In the genomic region with DNA sequence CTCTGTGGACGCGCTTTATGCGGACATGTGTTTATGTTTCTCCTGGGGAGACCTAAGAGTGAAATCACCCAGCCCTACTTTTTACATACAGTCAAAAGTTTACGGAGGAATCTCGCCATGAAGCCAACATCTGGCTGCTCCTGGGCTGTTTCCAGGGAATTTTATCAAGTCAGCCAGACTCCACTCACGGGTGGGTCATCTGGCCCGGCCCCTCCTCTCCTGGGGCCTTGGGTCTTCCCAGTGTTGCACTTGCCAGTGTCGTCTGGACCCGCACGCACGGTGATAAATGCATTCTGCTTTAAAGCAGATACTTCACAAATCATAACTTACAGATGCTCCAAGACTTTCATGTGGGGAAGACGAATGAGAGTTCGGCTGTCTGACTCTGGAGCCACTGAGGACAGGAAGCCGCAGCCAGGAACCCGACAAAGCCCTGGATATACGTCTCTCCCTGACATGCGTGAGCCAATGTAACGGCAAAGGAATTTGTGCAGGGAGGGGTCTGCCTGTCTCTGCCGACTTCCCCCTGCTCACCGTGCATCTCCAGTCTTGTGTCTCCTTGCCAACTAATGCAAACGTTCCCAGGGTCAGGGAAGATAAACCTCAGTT, we compare ENCODE assay signal across 14 mouse cellular contexts. TPM values are rescaled to one million over a fixed set of nuclear protein-coding genes. Genes with fewer than 3 reads are reported as not detected.
A peak's percentile ranks its signal among the peaks of the same experiment; 100 is the strongest.
DNase-seq lines count a peak whose midpoint lies in the region; ATAC-seq and TF ChIP-seq lines count a peak whose summit lies in the region.
"Had no signal": no experiment of that assay in that cellular context is flagged by ENCODE, and none has a peak within 500 bp of the region (broad histone marks: within the 10 kb centered on the region; RNA-seq: fewer than 3 reads in every experiment).

No protein-coding gene starts in this region.

- H3K9ac ChIP-seq in heart, embryonic 15.5 days: no peak overlapping the region
- no peak overlapping the region for H3K9ac ChIP-seq in lung, embryonic 15.5 days
- no peak overlapping the region for H3K9ac ChIP-seq in neural tube, embryonic 13.5 days
- H3K9ac ChIP-seq: embryonic facial prominence, embryonic 12.5 days; limb, embryonic 12.5 days had no signal

- intact Hi-C loops in heart, postnatal 25 days (cut with DNase I): loop anchor here (10.0 kb wide), 1 partner anchor 268 kb away; no protein-coding TSS in a partner anchor

- no peak overlapping the region for H3K4me2 ChIP-seq in heart, embryonic 15.5 days
- no peak overlapping the region for H3K4me2 ChIP-seq in lung, embryonic 15.5 days
- H3K4me2 ChIP-seq in neural tube, embryonic 13.5 days: no peak overlapping the region
- H3K4me2 ChIP-seq: embryonic facial prominence, embryonic 12.5 days; limb, embryonic 12.5 days had no signal

- 57% methylated on average over 21 of the region's 21 CpGs for WGBS in cerebellum, adult 2 months
- whole genome bisulfite sequencing in heart, embryonic 15.5 days: 44% methylated on average over 21 of the region's 21 CpGs
- 31% methylated on average over 21 of the region's 21 CpGs for WGBS in lung, embryonic 15.5 days
- 70% methylated on average over 21 of the region's 21 CpGs for WGBS in neural tube, embryonic 13.5 days

- H3K4me3 ChIP-seq in cerebellum, adult 2 months (replicated peaks; ENCODE audit: insufficient read depth, low read depth, low read length): no peak overlapping the region
- no peak overlapping the region for H3K4me3 ChIP-seq in heart, embryonic 15.5 days
- H3K4me3 ChIP-seq in lung, embryonic 15.5 days: no peak overlapping the region
- H3K4me3 ChIP-seq in neural tube, embryonic 13.5 days: no peak overlapping the region
- H3K4me3 ChIP-seq: embryonic facial prominence, embryonic 12.5 days; limb, embryonic 12.5 days had no signal

- no peak for ATAC-seq in heart, embryonic 15.5 days (replicated peaks; ENCODE audit: insufficient number of reproducible peaks, insufficient read depth, low FRiP score, low read depth)
- 0 out of 2 replicates have a peak, but pooled peaks have one; percentile 24 for ATAC-seq in lung, embryonic 15.5 days (ENCODE audit: borderline replicate concordance, extremely low read depth, low FRiP score, low TSS enrichment)
- ATAC-seq in neural tube, embryonic 13.5 days (ENCODE audit: low read depth): no peak
- ATAC-seq: lung, postnatal 0 days had no signal

- H3K4me1 ChIP-seq in cerebellum, adult 2 months (ENCODE audit: control insufficient read depth, insufficient read depth, low read length): peaks cover 50% of the 10 kb centered on the region
- H3K4me1 ChIP-seq in heart, embryonic 15.5 days (replicated peaks): peaks cover 60% of the 10 kb centered on the region
- H3K4me1 ChIP-seq in lung, embryonic 15.5 days: peaks cover 42% of the 10 kb centered on the region
- H3K4me1 ChIP-seq in neural tube, embryonic 13.5 days (replicated peaks): peaks cover 38% of the 10 kb centered on the region

- H3K9me3 ChIP-seq in heart, embryonic 15.5 days (replicated peaks): no peaks in the 10 kb centered on the region
- no peaks in the 10 kb centered on the region for H3K9me3 ChIP-seq in lung, embryonic 15.5 days
- no peaks in the 10 kb centered on the region for H3K9me3 ChIP-seq in neural tube, embryonic 13.5 days
- H3K9me3 ChIP-seq: embryonic facial prominence, embryonic 12.5 days had no signal

- TF ChIP-seq POLR2A in cerebellum, adult 2 months (IDR thresholded peaks at IDR 0.05; ENCODE audit: borderline replicate concordance, insufficient read depth, low read length): no peak

- no peaks in the 10 kb centered on the region for H3K27me3 ChIP-seq in cerebellum, adult 2 months (ENCODE audit: control insufficient read depth, insufficient read depth, low read length)
- H3K27me3 ChIP-seq in heart, embryonic 15.5 days: no peaks in the 10 kb centered on the region
- H3K27me3 ChIP-seq in lung, embryonic 15.5 days: no peaks in the 10 kb centered on the region
- H3K27me3 ChIP-seq in neural tube, embryonic 13.5 days: no peaks in the 10 kb centered on the region
- H3K27me3 ChIP-seq: embryonic facial prominence, embryonic 12.5 days; limb, embryonic 12.5 days had no signal

- peak; percentile 14 to 31 for DNase-seq in cerebellum, adult 2 months
- no peak for DNase-seq in cerebellum, adult 9-10 months
- DNase-seq in heart, postnatal 25 days (ENCODE audit: low spot score): no peak
- DNase-seq in lung, adult 18-20 months: no peak
- no peak for DNase-seq in ovary, postnatal 36 days (ENCODE audit: low spot score)
- DNase-seq: adrenal gland, postnatal 25 days; right cerebral cortex, adult 18-20 months; thymus, postnatal 36 days had no signal

- no peak for TF ChIP-seq CTCF in cerebellum, adult 2 months (IDR thresholded peaks at IDR 0.05; ENCODE audit: borderline replicate concordance, insufficient read depth, low read depth, low read length)

- no peak overlapping the region for H3K27ac ChIP-seq in cerebellum, adult 2 months (ENCODE audit: insufficient read depth, low read length)
- peak overlapping the region; percentile 44; the same call in 1 of the 2 replicates for H3K27ac ChIP-seq in heart, embryonic 15.5 days
- no peak overlapping the region for H3K27ac ChIP-seq in lung, embryonic 15.5 days
- 0 out of 2 replicates have a peak overlapping the region, but pooled peaks have one; percentile 13 for H3K27ac ChIP-seq in neural tube, embryonic 13.5 days (replicated peaks)
- H3K27ac ChIP-seq: embryonic facial prominence, embryonic 12.5 days; limb, embryonic 12.5 days had no signal

- peaks cover 4% of the 10 kb centered on the region; the same call in 1 of the 2 replicates for H3K36me3 ChIP-seq in heart, embryonic 15.5 days
- H3K36me3 ChIP-seq in lung, embryonic 15.5 days: no peaks in the 10 kb centered on the region
- peaks cover 27% of the 10 kb centered on the region; the same call in 1 of the 2 replicates for H3K36me3 ChIP-seq in neural tube, embryonic 13.5 days

RNA-seq across cellular contexts. Expression of a gene that starts 7.1 kb away (rescaled TPM):
- 39.8 and 41.5 TPM in 2 replicates for polyA plus RNA-seq in cerebellum, adult 2 months (2012; rRNA removed)
- 3.1 TPM in 2 replicates for polyA plus RNA-seq in heart, embryonic 15.5 days (2015; fragmentation: Nextera tagmentation; extraction: Ambion mirVana)
- 10 to 100 TPM; 30.8 to 32.3 TPM for total RNA-seq in heart, postnatal 25 days (2021)
- polyA plus RNA-seq in lung, embryonic 15.5 days (2015; fragmentation: Nextera tagmentation; extraction: Ambion mirVana): 2.0 and 2.6 TPM in 2 replicates
- polyA plus RNA-seq in neural tube, embryonic 13.5 days (2015; fragmentation: Nextera tagmentation; extraction: Ambion mirVana): 5.4 and 5.7 TPM in 2 replicates

Comparison
In these comparisons a context has a peak if more than half of its experiments do, and no peak if none do; other contexts are left out.
1. DNase-seq: peak in cerebellum, adult 2 months (2 of 2); none in cerebellum, adult 9-10 months (single experiment), heart, postnatal 25 days (single experiment), lung, adult 18-20 months (0 of 2) and ovary, postnatal 36 days (single experiment).
2. H3K27ac ChIP-seq: peak in heart, embryonic 15.5 days (single experiment) and neural tube, embryonic 13.5 days (single experiment); none in cerebellum, adult 2 months (single experiment) and lung, embryonic 15.5 days (single experiment).